Mouse (Mus musculus) frontal cortex, adult 2 months (tissue): Measurements from ENCODE around the gene Lrch3. TPM values are rescaled to one million over a fixed set of nuclear protein-coding genes. Genes with fewer than 3 reads are reported as not detected.
"Not testable (repeated sequence)": the region's sequence is repeated elsewhere in the genome, so short reads cannot be mapped to it uniquely, and the experiment has no call there.

Source experiments
- DNase-seq, 2 experiments: peaks; one replicate each; pipeline ENCODE4 v3.0.0; 2022; ENCODE audit warnings: low spot score in 1 of 2; ENCODE audit errors: extremely low spot score in 1 of 2
- polyA plus RNA-seq: library from polyadenylated mRNA; depleted of rRNA; stranded (reverse); fragments of >200 nt; gene quantifications from 2 replicates; pipeline ENCODE4 v1.2.3, GENCODE M21; 2012; rRNA removed

The Lrch3 gene
- polyA plus RNA-seq, 1 experiment = 40.4 TPM

DNA sequence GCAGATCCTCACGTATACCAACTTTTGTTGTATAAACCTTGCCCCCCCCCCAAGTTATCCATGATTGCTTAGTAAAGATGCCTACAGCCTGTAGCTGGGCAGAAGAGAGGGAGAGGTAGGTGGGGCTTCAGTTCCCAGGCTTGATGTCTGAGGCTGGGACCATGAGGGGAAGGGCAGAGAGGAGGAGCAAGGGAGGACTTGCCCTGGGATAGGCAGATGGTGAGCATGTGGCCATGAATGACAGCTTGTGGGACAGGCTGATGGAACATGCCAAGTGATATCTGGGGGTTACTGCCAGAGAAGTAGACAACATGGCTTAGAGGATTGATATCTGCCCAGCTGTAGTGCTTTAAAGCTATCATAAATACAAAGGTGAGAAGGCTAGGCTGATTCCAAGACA is 134.1 kb downstream of the Lrch3 start:
- DNase-seq = no peak

DNA sequence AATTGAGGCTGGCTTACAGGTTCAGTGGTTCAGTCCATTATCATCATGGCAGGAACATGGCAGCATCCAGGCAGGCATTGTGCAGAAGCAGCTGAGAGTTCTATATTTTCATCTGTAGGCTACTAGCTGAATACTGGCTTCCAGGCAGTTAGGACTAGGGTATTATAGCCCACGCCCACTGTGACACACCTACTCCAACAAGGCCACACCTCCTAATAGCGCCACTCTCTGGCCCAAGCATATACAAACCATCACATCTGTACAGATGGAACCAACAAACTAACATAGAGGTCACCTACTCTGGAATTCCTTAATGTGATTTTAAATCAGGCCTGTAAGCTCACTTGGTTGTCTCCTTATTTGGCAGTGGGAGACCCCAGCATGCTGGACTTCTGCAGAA is 134.8 kb downstream of the Lrch3 start:
- no peak for DNase-seq

DNA sequence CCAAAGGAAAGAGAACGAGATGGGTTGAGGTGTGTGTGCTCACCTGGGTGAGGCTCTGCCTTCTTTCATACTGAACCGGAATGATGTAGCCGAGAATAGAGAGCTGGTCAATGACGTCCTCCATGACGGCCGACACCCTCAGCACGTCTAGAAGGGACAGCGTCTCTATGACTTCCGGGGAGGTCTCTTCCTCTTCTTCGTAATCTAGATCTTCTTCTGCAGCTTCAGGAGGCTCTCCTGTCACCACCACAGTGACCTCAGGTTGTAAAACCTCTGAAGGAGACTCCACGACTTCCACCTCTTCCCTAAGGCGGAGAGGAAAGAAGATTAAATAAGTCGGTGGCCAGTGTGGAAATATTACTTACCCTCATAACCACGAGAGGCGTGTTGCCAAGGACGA is 135.9 kb downstream of the Lrch3 start:
- no peak for DNase-seq

DNA sequence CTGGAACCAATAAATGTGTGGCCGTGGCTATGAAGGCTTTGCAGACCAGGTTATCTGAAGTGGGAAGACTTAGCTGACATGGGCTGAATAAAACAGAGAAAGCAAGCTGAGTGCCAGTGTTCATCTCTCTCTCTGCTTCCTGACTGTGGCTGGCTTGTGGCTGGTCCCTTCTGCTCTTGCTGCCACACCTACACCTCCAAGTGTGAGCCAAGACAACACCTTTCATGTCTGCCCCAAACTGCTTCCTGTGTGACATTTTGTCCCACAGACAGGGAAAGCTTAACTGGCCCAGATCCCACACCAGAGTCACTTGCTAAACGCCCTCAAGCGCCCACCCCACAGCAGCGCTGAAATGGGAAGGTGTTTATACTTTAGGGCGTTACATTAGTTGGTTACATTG is 139.2 kb downstream of the Lrch3 start:
- no peak for DNase-seq

DNA sequence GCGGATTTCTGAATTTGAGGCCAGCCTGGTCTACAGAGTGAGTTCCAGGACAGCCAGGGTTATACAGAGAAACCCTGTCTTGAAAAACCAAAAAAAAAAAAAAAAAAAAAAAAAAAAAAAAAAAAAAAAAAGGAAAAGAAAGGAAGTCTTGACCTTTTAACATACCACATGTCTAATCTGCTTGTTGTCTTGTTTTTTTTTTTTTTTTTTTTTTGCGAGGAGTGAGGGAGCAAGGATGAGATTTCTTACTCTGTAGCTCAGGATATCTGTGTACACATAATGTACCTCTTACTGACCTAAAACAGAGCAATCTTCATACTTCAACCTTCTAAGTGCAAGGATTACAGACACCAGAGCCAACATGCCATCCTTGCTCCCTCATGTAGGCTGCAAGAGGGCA is 141.0 kb downstream of the Lrch3 start:
- not testable (repeated sequence) for DNase-seq

DNA sequence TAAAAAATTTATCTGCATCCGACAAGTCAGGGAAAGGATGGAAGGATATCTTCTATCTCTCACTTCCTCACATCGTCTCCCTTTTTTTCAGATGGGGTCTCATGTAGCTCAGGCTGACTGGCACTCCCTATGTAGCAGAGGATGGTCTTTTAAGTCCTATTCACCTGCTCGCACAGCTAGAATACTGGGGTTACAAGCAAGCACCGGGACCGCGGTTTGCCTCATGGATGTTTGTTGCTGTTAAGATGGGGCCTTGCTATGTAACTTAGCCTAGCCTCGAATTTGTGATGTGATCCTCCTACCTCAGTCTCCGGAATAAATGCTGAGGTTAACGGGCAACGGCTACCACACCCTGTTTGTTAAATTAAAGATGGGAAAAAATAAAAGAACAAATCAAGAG is 141.8 kb downstream of the Lrch3 start:
- DNase-seq = no peak

DNA sequence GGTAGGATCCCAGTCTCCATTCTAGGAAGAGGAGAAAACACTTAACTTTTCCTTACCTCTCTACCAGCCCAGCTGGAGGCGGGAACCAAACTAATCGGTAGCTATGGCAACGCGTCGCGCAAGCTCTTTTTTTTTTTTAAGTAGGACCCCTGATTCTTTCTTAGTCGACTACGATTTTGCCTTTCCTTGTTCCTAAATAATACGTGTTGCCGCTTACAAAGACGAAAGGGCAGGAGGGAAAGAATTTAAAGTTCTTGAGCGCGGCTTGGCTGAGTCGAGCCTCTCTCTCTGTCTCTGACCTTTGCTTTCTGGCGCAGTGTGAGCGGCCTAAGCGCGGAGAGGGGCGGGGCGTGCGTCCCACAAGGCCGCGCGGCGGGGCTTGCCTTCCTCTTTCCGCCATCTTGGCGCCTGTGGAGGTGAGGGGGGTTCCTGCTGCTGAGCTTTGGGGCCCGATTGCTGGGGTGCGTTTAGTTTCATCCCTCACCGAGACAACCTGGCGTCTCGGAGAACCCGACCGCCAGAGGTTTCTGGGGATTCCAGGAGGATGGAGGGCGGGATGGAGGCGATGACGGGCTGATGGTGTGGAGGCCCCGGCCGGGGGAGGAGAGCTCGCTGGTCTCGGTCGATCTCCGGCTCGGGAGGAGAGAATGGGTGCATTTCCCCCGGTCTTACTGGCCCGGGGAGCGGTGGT is 142.3 kb downstream of the Lrch3 start, which contains the start of the genes Iqcg and Rpl35a:
Gene Iqcg (minus strand): TSS at position 124 of the 691 bp plus-strand sequence.
Gene Rpl35a (plus strand): TSS at position 359 of the 691 bp plus-strand sequence.
- DNase-seq = peak; percentile 69 to 90

DNA sequence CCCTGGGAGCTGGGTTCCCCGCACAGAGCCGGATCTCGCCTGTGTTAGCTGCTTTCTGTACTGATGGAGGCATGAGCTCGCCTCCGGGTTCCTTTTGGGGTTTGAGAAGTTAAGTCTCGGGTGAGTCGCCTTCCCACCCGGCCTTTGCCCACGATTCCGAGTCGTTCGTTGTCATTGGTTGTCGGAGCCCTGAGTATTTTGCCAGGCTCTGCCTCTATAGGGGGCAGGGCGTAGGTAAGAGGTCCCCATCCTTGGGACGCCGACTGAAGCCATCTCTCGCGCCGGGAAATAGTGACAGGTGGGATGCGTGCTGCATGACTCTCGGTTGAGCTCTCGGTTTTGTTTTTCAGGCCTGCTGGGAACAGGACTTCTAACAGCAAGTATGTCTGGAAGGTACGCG is 142.9 kb downstream of the Lrch3 start:
- no peak for DNase-seq

DNA sequence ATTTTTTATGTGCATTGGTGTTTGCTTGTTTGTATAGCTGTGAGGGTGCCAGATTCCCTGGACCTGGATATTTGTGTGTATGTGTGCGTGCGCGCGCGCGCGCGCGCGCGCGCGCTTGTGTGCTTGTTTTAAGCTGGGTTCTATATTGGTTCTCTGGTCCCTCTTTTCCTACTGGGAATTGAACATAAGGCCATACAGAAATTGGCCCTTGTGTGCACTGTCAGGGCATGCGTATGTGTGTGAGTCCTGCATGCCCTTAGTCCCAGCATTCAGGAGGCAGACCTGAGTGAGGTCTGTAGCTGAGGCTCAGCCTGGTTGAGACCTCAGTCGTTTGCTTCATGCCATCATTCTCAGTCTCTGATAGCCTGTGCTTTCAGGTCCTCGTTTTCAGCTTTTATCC is 144.1 kb downstream of the Lrch3 start:
- no peak for DNase-seq

DNA sequence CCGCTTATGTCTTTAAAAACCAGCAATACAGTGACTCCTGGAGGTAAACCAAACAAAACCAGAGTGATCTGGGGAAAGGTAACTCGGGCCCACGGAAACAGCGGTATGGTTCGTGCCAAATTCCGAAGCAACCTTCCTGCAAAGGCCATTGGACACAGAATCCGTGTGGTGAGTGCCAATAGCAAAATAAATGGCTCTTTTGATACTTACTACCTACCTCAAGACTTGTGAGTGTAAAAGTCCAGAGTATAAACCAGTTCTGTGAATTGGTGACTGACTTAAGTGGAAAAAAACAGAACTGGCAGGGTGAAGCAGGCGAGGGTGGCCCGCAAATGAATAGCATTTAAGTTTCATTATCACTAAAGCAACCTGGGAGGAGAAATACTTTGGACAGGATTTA is 144.8 kb downstream of the Lrch3 start:
- not testable (repeated sequence) for DNase-seq

DNA sequence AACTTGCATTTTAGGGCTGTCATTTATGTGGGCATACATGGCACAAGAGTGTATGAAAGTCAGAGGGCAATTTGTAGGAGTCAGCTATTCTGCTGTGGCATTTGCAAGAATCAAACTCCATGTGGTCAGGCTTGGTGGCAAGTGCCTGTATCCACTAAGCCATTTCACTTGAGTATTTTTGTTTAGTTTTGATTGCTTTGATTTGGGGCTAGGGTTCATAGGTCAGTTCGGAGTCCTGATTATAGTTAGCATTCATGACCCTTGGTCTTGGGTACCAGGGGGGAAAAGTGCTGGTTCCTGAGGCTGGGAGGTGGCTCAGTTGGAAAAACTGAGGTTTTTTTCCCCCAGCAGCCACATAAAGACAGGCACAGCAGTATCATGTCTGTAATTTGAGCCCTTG is 145.6 kb downstream of the Lrch3 start:
- no peak for DNase-seq

DNA sequence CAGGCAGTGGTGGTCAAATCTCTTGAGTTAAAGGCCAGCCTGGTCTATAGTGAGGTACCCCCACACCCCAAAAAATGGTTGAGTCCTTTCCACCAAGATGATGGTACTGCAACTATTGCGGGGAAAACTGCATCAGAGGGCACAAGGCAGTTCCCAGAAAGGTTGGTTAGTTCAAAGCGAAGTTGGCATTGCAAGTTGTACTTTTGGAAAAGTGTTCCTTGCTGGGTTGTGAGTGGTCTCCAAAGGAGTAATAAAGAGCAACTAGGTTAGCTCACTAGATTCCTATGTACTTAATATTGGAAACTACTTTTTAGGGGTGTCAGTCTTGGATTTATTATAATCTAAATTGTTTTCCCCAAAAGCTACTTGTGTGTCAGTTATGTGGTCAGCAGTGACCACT is 147.0 kb downstream of the Lrch3 start:
- no peak for DNase-seq

DNA sequence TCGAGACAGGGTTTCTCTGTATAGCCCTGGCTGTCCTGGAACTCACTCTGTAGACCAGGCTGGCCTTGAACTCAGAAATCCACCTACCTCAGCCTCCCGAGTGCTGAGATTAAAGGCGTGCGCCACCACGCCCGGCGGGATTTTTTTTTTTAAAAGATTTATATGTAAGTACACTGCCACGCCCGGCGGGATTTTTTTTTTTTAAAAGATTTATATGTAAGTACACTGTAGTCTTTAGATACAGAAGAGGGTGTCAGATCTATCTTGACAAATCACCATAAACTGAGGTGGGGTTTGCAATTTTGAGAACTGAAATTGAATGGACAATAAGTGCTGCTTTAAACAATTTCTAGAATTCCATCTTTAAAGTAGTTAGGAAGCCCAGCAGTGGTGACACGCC is 147.5 kb downstream of the Lrch3 start:
- DNase-seq = no peak

DNA sequence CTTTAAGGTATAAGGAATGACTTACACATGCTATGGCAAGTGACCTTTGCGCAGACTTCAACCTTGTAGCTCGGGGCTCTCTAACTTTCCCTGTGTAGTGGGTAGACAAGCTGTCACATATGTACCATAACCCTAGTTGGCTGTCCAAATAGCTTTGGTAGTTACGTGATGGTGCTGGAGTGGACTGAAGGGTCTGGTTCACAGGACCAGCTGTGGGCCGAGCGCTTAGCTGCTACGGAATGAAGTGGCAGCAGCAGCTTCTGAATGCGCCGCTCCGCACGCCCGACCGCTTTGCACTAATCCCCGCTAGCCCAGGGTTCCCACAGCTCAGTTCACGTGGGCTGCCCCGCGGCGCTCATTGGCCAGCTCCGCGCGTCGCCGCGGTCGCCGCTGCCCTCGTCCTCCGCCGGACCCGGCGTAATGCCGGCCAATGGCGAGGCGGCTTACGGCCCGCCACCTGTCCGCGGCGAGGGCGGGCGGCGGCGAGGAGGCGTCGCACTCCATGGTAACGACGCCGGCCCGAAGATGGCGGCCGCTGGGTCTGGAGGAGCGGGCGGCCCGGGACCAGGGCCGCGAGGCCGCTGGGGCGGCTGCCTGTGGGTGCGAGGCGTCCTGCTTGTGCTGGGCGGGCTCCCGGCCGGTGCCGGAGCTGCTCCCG is 148.3 kb downstream of the Lrch3 start, which contains the start of gene Lmln:
Gene Lmln (plus strand): TSS at position 498 of the 658 bp plus-strand sequence.
- DNase-seq = peak; percentile 68 to 89

DNA sequence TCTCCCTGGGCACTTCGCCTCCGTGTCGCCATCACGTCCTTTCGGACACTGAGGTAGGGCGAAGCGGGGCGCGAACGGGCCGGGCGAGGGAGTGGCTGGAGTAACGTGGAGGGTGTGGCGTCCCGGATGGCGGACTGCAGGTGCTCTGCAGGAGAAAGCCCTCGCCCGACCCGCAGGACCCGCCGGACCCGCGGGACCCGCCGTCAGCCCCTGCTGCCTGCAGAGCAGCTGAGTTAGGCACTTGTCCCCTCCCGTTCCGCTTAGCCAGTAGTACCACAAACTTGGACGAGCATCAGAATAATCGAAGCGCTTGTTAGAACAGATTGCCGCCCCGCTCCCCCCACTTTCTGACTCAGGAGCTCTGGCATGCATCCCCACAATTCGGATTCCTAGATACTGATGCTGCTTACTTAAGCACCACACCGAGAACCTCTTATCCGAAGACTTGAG is 148.8 kb downstream of the Lrch3 start:
- DNase-seq = peak; percentile 28 to 71

DNA sequence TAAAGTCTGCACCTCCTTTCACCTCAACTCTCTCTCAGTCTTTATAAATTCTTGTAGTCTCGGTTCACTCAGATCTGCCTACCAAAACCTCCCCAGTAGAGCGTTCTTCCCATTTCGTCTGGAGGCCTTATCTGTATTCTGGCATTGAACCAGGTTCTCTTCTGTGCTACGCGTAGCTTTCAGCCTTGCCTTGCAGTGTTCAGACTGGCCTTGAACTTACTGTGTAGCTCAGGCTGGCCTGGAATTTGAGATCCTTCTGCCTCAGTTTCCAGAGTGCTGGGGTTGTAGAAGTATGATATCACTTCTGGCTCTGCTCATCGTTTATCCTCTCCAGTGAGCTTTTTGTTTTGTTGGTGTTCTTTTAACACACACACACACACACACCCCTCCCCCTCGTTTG is 149.4 kb downstream of the Lrch3 start:
- no peak for DNase-seq

DNA sequence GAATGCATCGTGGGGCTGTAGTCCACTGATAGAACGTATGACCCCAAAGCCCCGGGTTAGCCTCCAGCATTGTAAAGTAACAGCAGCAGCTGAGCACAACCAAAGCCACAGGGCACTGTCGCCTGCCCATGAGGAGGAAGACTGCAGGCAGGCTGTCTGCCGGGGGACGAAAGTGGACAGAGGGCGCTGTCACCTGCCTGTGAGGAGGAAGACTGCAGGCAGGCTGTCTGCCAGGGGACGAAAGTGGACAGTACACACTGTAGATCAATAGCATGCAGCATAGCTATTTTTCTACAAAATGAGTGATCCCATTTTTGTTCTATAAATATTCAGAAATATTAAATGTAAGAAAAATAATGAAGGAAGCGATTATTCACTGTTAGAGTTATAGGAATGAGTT is 150.7 kb downstream of the Lrch3 start:
- DNase-seq = no peak

Other genes with a start within 250 kb of the Lrch3 start
- 0.02 and 0.08 TPM in 2 replicates for gene Muc4, start 178.2 kb upstream of the Lrch3 start, polyA plus RNA-seq
- 0.04 TPM in 1 of 2 replicates, not detected in the other for gene Muc20, start 116.7 kb upstream of the Lrch3 start, polyA plus RNA-seq
- gene Smbd1, start 103.6 kb upstream of the Lrch3 start, polyA plus RNA-seq = not detected in 2 replicates
- gene Fyttd1, start 36.6 kb upstream of the Lrch3 start, polyA plus RNA-seq = 49.8 and 54.7 TPM in 2 replicates
- gene Rubcn, start 36.3 kb upstream of the Lrch3 start, polyA plus RNA-seq = 75.0 and 76.5 TPM in 2 replicates
- 2.0 and 3.3 TPM in 2 replicates for gene Iqcg, start 142.1 kb downstream of the Lrch3 start, polyA plus RNA-seq
- gene Rpl35a, start 142.4 kb downstream of the Lrch3 start, polyA plus RNA-seq = 770 and 771 TPM in 2 replicates
- gene Lmln, start 148.4 kb downstream of the Lrch3 start, polyA plus RNA-seq = 8.7 and 9.3 TPM in 2 replicates